Mouse (Mus musculus) c-Kit-positive CD71-positive TER-119-positive erythroid progenitor cells, embryonic 14.5 days (primary cell): ENCODE results near the gene Opn5.

Experiments used
- DNase-seq: peaks from one replicate; pipeline ENCODE4 v3.0.0-alpha.2; 2013; ENCODE audit warnings: low spot score

The Opn5 gene

DNA sequence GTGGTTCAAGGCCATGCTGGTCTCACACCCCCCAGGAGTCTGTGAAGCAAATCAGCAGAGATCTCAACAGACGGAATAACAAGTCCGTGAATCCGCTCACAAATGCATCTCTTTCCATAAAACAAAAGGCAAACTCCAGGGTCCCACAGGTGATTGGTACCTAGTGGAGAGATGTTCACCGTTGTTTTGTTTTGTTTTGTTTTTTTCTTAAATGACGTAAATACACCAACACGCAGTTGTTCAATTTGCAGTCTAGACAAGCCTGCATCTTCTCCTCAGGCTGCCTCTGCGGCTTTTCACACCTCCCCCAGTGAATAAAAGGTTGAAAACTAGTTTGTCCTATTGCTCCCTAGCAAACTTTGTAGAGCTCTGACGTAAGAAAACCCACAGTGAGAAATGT lies at the start of gene Opn5:
Gene Opn5, minus strand, starts transcription at position 101 of the 400 bp plus-strand sequence.
- no peak for DNase-seq

DNA sequence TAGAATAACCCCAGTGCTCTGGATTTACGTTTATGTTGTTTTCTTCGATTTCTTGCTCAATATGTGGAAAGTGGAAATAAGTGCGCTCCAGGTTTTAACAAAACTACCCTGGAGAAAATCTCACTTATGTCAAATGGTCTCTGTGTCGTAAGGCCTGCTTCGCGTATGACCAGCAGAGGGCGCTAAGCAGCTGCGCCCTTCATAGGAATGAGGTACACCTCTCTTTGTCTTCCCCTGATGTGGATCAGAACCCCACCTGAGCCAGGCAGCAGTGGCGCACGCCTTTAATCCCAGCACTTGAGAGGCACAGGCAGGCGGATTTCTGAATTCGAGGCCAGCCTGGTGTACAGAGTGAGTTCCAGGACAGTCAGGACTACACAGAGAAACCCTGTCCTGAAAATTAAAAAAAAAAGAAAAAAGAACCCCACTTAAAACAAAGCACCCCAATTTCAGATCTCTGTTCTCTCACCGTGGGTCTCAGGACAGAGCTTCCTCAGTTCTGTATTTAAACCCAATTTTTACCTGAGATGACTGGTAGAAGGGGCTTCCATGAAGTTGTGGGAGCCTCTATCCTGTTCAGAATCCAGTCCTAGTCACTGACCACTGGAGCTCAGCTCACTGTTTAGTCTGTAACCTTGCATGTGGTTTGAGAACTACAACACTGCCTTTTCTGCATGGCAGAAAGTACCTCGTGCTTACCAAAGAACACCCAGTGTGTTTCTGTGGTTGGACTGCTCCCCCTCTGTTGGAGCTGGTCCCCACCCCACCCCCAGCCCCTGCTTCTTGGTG lies 47.6 kb upstream of the Opn5 start:
- DNase-seq = peak; percentile 22

DNA sequence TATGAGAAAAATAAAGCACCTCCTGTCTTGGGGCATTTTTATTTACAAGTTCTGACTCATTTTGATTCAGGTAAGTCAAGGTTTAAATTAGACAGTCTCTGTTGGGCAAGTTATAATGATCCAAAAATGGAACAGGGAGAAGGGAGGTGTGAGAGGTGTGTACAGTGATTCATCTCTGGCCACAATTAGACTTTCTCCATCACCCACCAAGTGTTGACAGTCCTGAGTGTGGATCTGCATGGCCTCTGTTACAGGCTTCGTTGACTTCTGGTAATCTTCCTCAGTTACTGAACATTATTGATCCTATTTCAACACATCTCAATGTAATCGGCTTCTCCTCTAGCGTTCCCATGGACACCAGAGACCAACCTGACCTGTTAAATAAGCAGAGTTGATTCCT lies 32.2 kb upstream of the Opn5 start:
- no peak for DNase-seq

DNA sequence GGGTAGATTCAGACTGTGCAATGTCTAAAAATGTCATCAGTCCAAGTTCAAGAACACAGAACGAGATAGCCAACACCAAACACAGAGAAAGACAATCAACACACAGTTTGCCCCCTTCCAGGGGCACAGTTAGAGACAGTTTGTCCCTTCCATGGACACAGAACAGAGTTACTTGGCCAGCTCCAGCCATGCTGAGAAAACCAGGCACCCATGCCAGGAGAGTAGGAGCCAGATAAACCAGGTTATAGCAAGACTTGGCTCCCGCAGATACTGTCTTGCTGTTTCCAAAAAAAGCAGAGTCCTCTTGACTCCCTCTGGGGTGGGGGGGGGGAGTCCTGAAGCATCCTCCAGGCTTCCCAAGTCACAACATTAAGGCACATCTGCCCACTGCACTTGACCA lies 19.0 kb upstream of the Opn5 start:
- DNase-seq = no peak

DNA sequence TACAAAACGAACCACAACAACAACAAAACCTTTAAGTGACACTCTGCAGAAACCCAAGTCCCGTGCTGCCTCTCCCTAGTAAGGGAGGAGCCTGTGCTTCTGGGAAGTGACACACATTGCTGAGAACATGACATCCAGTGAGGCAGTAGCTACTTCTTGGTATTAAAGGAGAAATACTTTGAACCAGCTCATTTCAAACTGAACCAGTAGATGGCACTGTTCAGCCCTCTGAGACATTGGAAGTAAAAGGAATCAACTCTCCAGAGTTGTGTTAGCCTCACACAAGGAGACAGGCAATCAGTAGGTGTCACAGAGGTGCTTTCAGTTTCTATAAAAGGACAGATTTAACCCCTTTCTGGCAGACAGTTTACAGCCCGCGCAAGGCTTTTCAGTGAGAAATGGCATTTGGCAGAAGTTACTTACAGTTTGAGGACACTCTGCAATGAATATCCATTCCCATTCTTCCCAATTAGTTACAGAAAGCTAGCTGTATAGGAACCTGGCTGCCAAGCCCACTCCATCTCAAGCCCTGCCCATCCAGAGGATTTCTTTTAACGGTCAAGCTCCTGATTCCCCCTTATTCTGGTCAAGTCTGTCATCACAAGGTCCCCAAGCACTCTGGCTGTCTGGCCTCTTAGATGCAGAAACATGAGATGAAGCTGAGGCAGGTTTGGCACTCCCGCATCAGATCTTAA lies 2.0 kb upstream of the Opn5 start:
- peak; percentile 42 for DNase-seq

DNA sequence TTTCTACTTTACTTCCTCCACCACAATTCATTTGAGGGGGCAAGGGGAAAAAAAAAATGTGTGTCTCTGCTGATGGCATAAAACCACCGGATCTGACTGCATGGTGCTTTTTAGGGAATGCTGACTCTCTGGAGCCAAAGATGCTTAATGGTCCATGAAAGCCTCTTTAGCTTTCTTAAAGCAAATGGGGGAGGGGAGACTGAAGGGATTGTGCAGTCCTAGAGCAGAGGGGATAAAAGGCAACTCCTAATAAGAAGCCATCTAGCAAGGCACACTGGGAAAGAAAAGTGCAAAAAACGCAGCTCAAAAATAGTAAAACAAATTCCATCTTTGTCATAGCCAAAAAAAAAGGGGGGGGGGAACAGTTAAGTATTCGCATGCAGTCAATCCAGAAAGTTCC lies 2.9 kb downstream of the Opn5 start:
- DNase-seq = no peak

DNA sequence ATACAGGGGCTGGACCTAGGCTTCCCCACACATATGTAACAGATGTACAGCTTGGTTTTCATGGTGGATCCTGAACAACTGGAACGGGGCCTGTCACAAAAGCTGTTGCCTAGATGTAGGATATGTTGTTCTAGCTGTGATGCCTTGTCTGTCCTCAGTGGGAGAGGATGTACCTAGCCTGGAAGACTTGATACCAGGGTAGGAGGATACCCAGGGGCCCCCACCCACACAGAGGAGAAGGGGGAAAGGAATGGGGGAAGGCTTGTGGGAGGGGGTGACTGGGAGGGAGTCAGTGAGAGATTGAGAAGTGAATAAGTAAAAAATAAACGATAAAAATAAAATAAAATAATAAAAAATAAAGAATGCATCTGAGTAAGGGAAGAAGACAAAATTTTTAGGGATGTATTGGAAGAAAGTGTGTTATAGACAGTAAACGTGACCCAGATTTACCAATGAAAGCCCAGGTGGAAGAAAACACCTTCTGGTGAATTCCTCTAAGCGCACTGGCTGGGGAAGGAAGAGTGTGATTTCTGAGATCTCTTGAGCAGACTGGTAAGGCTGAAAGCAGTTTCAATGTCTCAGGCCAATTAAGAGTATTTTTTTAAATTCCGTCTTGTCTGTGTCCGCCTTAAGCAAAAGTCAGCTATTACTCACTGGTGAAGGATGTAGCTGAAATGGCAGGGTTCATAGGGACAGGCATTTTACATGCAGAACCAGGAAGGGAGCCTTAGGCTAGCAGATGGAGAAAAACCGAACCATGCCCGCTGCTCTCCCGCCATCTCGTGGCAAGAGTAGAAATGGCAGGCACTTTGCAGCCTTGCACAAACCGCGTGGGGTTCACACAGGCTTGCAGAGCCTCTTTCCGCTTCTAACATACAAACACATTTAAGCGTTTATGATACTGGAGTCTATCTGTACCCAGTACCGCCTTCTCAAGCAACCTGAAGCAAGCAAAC lies 8.1 kb downstream of the Opn5 start:
- no peak for DNase-seq

DNA sequence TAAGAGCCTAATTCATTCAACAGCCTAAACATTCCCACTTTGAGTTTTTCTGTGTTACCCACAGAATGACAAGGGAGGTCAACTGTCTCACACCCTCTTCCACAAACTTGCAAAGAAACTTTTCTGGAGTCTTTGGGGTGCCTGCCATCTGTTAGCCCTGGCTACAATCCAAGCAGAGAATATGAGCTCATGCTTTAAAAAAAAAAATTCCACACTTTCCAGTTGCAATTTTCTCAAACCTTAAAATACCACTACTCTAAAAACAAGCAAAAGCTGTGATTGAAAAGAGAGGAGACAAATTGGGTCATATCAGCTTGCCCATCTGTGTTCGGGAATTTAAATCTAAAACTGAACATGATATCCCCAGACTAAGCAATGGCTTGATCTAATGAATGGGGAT lies 24.7 kb downstream of the Opn5 start:
- DNase-seq = no peak

DNA sequence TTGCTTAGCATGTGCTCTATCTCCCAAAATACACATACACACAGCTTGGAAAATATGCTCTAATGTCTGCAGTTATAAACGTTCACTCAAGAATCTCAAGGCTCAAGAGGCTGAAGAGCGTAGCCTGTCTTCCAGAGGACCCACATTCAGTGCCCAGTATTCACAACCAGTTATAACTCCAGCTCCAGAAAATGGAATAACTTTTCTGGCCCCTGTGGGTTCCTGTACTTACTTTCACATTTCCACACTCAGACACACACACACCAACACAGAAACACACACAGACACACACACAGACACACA lies 28.2 kb downstream of the Opn5 start:
- no peak for DNase-seq

DNA sequence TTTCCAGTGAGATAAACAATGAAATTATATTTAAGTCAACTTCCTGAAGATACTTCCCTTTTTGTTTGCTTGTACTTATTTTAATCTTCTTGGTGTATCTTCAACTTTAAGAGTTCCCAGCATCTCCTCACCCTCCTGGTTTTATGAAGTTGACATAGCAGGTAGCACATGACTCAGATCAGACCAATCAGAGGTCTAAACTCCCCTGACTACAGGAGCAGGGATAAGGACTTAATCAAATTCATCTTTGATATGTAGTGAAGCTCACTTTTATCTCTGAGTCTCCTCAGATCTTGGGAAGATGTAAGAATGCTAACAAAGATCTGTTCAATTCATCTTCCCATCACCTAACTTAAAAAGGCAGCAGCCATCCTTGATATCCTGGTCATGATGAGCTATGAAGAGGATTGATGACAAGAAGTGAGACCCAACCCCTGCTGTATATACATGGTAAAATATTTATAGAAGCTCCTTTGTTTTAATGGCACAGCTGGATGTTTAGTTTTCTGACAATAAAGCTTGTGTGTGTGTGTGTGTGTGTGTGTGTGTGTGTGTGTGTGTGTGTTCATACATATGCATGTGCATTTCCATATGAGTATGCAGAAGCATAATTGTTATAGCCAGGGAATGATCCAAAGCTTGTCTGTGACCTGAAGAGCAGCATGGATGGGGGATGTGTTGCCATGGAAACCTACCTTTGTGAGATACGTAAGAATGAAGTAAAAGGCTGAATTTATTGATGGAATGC lies 28.7 kb downstream of the Opn5 start:
- DNase-seq = no peak

DNA sequence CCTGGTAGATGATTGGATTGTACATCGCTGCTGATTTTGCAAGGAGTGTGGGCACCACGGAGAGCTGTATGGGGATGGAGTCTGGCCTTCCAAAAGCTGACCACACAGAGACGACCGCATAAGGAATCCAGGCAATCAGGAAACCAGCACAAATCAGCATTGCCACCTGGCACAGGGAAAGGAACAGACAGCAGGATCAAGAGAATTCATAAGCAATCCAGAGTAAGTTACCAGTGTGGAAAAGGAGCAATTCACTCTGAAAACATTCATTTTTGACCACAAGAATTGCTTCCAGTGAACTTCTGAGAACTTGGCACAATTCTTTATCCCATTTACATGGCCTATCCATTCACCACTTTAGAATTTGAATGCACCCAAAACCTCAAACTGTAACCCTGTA lies 30.6 kb downstream of the Opn5 start:
- no peak for DNase-seq

DNA sequence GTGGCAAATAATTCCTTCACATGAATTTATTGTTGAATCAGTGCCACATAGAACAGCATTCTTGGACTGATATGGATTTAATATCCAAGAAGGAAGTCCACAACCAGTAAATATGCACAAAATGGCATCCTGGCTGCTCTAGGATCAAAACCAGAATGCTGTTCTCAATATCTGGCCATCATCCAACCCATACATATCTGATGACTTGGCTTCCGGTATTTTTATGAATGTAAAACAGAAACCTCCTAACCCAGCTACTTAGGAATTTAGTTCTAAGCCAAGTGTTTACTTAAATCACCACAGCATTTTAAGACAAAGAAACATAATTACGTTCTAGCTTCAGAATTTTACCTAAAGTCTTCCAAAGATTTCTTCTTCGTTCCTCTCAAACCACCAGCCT lies 31.0 kb downstream of the Opn5 start:
- no peak for DNase-seq

DNA sequence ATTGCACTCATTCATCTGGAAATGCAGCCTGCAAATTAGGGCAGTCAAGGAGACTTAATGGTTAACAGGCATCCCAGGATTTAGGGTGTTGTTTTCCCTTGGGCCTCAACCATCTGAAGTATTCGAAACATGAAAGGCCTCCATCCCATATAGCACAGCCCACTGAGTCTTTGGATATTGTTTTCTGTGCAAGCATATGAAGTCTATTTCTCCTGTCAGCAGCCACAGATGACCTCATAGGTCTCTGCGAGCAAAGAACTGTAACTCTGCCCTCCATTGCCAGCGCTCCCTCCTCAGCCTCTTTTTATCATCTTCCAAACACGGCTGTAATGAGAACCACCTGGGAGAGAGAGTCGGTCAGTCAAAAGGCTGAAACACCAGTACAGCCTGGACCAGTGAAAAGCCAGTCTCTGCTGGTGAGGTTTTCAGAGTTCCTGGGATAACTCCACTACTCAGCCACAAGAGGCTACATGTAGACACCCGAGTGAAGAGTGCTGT lies 34.5 kb downstream of the Opn5 start:
- DNase-seq = no peak

DNA sequence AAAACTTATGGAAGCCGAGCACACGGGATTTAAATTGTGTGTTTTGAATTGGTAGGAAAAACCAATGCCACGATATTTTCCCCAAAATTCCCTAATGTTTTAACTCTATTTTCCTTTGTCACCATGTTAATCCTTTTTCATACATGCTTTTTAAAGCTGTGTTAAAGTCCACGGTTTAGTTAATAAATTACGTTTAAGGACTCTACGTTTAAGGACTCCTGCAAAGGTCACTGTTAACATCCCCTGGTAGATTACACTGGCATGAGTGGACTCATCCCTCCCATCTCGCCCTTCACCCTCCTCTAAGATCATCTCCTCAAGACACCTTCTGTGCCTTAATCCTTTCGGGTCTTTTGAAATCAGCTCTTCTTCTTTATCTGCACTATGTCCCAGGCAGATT lies 37.4 kb downstream of the Opn5 start:
- no peak for DNase-seq

DNA sequence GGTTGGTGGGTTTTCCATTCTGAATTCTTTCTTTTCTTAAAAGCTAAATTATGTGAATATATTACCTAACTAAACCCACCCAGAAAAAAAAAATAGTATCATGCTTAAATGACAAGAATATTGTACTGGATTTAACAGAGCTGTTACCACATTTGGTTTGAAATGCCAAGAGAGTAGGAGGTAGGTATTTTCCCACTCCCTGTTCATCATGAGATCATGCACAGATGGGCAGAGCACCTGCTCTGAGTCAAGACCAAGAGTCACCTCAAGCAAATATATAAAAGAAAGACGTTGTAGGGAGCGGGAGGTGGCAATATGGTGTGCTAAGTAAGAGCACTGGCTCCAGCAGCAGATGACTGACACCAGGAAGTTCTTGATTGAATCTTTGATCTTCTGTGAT lies 61.6 kb downstream of the Opn5 start:
- DNase-seq = no peak

DNA sequence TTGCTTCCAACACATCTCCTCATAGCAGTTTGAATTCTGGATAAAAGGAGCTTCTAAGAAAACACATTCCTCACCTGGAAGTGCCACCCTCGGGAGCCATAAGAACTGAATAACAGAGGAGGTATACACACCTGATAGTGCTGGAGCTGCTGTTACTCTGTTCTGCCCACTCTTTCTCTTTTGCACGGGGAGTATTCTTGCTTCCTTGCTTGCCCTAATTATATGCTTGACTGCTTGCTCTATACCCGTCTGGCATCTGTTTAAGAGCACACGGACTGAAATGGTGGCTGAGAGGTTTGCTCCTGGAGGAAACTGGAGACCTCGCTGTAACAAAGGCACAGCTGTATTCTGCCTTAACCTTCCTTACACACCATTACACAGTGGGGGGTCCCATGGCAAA lies 81.0 kb downstream of the Opn5 start:
- DNase-seq = no peak

DNA sequence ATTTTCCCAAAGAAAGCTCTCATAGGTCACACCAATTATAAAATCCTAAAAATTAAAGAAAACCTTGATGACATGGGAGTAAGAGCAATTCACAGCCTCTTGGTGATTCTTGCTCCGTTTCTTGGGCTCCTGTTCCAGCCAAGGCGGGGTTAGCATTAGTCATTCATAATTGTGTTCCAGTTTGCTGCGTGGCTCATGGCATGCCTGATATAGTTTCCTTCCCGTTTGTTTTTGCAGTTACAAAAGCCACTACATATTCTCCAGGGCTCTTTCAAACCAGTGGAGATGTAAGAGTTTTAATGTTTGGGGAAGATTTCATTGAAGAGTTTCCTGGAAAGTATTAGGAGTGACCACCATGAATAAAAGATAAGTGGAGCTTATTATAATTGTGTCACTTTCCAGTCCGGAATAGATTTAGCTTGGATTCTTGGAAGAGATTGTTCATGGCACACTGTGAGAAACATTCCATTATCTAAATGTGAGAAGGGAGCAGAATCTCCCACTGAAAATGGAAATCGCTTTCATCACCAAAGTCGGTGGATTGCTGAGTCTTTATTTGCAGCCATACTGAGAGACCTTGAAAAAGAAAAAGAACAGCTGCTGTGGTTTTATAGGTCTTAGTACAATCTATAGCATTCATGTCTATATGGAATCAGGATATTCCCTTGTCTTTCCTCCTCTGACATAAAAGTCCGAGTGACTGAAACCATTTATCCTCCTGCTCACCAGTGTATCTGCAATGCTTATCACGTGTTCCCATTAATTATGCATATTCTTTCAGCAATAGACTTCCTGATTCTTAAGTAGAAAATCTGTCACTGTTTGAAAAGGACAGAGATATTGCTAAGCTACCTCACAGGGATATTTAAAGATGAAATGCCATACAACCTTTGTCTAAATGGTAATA lies 101.6 kb downstream of the Opn5 start:
- DNase-seq = no peak
